Mouse (Mus musculus) neural tube, embryonic 14.5 days (tissue): ENCODE results near the gene Rinl. TPM values are rescaled to one million over a fixed set of nuclear protein-coding genes. Genes with fewer than 3 reads are reported as not detected.
A peak's percentile ranks its signal among the peaks of the same experiment; 100 is the strongest.

Experiments
- ATAC-seq: fragments of 200-750 bp; cut with Nextera tagmentation; 2 replicates; pipeline ENCODE4 v1.8.0; 2017; ENCODE audit warnings: low read depth, mild to moderate bottlenecking, moderate TSS enrichment, moderate library complexity
- H3K27ac ChIP-seq: fragments of 300-500 bp; sonication (generic); 2 replicates; pipeline ENCODE4 v1.5.1; 2014; ENCODE audit warnings: low read depth, mild to moderate bottlenecking, control low read depth, low read length, moderate library complexity, mixed read lengths
- H3K27me3 ChIP-seq: fragments of 300-500 bp; sonication (generic); 2 replicates; pipeline ENCODE4 v1.6.1; 2014; ENCODE audit warnings: low read length; ENCODE audit not compliant: control insufficient read depth, insufficient read depth
- H3K36me3 ChIP-seq: fragments of 300-500 bp; sonication (generic); 2 replicates; pipeline ENCODE4 v1.6.1; 2014; ENCODE audit warnings: low read length, mixed read lengths; ENCODE audit not compliant: control insufficient read depth, insufficient read depth
- H3K4me1 ChIP-seq: fragments of 300-500 bp; sonication (generic); 2 replicates; pipeline ENCODE4 v1.6.1; 2014; ENCODE audit warnings: low read length; ENCODE audit not compliant: control insufficient read depth, insufficient read depth
- H3K4me2 ChIP-seq: fragments of 300-500 bp; sonication (generic); 2 replicates; pipeline ENCODE4 v1.6.1; 2014; ENCODE audit warnings: mild to moderate bottlenecking, low read depth, low read length, control low read depth
- H3K4me3 ChIP-seq: fragments of 300-500 bp; sonication (generic); 2 replicates; pipeline ENCODE4 v1.5.1; 2014; ENCODE audit warnings: low read depth, low read length, control low read depth, mixed read lengths
- H3K9ac ChIP-seq: fragments of 300-500 bp; sonication (generic); replicated peaks from 2 replicates; pipeline ENCODE4 v1.6.1; 2014; ENCODE audit warnings: low read depth, mild to moderate bottlenecking, control low read depth, low read length, mixed read lengths
- H3K9me3 ChIP-seq: fragments of 300-500 bp; sonication (generic); 2 replicates; pipeline ENCODE4 v1.6.1; 2016; ENCODE audit warnings: low read length; ENCODE audit not compliant: control insufficient read depth
- WGBS: fragments of 180-500 bp; shearing (Covaris S2); extraction: QIAGEN DNeasy Blood & Tissue Kit; methylation state at CpG from one replicate; pipeline ENCODE4 v1.1.7; 2014; 5-methylcytosine and 5-hydroxymethylcytosine counted together
- polyA plus RNA-seq: library from polyadenylated mRNA; unstranded; fragments of >200 nt; fragmentation: Nextera tagmentation; extraction: Ambion mirVana; gene quantifications from 2 replicates; pipeline ENCODE4 v1.2.1, GENCODE M21; 2014

The Rinl gene
- polyA plus RNA-seq, 1 experiment from 2014 or later = 1.6 TPM

GRCm38 (mm10) chr7:28761907-28762306, 26.9 kb upstream of the Rinl start:
- no peaks in the 10 kb centered on the region for H3K9me3 ChIP-seq
- no peaks in the 10 kb centered on the region for H3K27me3 ChIP-seq
- H3K4me1 ChIP-seq = peaks cover 5% of the 10 kb centered on the region
- H3K4me2 ChIP-seq = no peak overlapping the region
- WGBS = 98% methylated on average over 9 of the region's 9 CpGs
- no peak overlapping the region for H3K27ac ChIP-seq
- ATAC-seq = no peak
- H3K9ac ChIP-seq = no peak overlapping the region
- H3K4me3 ChIP-seq = no peak overlapping the region
- H3K36me3 ChIP-seq = peaks cover 21% of the 10 kb centered on the region

GRCm38 (mm10) chr7:28765211-28765610, 23.6 kb upstream of the Rinl start:
- H3K4me3 ChIP-seq = peak overlapping the region; percentile 58; the same call in 1 of the 2 replicates
- no peak overlapping the region for H3K27ac ChIP-seq
- no peak for ATAC-seq
- peaks cover 8% of the 10 kb centered on the region for H3K36me3 ChIP-seq
- no peak overlapping the region for H3K9ac ChIP-seq
- H3K27me3 ChIP-seq = no peaks in the 10 kb centered on the region
- no peaks in the 10 kb centered on the region for H3K9me3 ChIP-seq
- H3K4me1 ChIP-seq = peaks cover 14% of the 10 kb centered on the region
- H3K4me2 ChIP-seq = peak overlapping the region; percentile 47
- 91% methylated on average over 6 of the region's 6 CpGs for WGBS

- Histone ChIP-seq H3K27me3 (no peaks in the 10 kb centered on the region), H3K9ac (peak within 1 kb of the TSS; percentile 77), H3K4me2 (peak within 1 kb of the TSS; percentile 71), H3K9me3 (no peaks in the 10 kb centered on the region), H3K27ac (no peak within 1 kb of the TSS), H3K4me3 (peak within 1 kb of the TSS; percentile 58), H3K36me3 (peaks cover 3% of the 10 kb centered on the region; the same call in 1 of the 2 replicates), H3K4me1 (peaks cover 14% of the 10 kb centered on the region)
- ATAC-seq = peak; percentile 98
- under 1% methylated on average over 45 of the region's 45 CpGs for WGBS
Observed at GRCm38 (mm10) chr7:28766173-28766879, 22.4 kb upstream of the Rinl start, which contains the start of gene Sirt2. Gene Sirt2 (plus strand): TSS chr7:28766735.

GRCm38 (mm10) chr7:28766910-28767309, 21.9 kb upstream of the Rinl start:
- peaks cover 14% of the 10 kb centered on the region for H3K4me1 ChIP-seq
- H3K9me3 ChIP-seq = no peaks in the 10 kb centered on the region
- peak overlapping the region; percentile 58 for H3K4me3 ChIP-seq
- H3K27ac ChIP-seq = no peak overlapping the region
- ATAC-seq = peak; percentile 9
- no peaks in the 10 kb centered on the region; the same call in 1 of the 2 replicates for H3K36me3 ChIP-seq
- H3K9ac ChIP-seq = peak overlapping the region; percentile 77
- H3K4me2 ChIP-seq = peak overlapping the region; percentile 71
- no peaks in the 10 kb centered on the region for H3K27me3 ChIP-seq
- 1% methylated on average over 14 of the region's 14 CpGs for WGBS

- no peak within 1 kb of the TSS for H3K27ac ChIP-seq
Observed at GRCm38 (mm10) chr7:28767462-28767965, 21.3 kb upstream of the Rinl start, which contains the start of gene Nfkbib. Gene Nfkbib (minus strand): TSS chr7:28767512.

GRCm38 (mm10) chr7:28769414-28769958, 19.3 kb upstream of the Rinl start:
- no peak overlapping the region for H3K27ac ChIP-seq
- no peak overlapping the region for H3K4me3 ChIP-seq
- H3K9ac ChIP-seq = no peak overlapping the region
- H3K4me2 ChIP-seq = no peak overlapping the region
- H3K36me3 ChIP-seq = peaks cover 4% of the 10 kb centered on the region
- 95% methylated on average over 9 of the region's 9 CpGs for WGBS
- H3K4me1 ChIP-seq = peaks cover 14% of the 10 kb centered on the region
- H3K27me3 ChIP-seq = no peaks in the 10 kb centered on the region
- H3K9me3 ChIP-seq = no peaks in the 10 kb centered on the region
- ATAC-seq = no peak

More at GRCm38 (mm10) chr7:28767462-28767965, 21.3 kb upstream of the Rinl start, which contains the start of gene Nfkbib:
- H3K9ac ChIP-seq = peak within 1 kb of the TSS; percentile 77
- H3K36me3 ChIP-seq = peaks cover 3% of the 10 kb centered on the region; the same call in 1 of the 2 replicates
- H3K9me3 ChIP-seq = no peaks in the 10 kb centered on the region
- no peaks in the 10 kb centered on the region for H3K27me3 ChIP-seq
- peak within 1 kb of the TSS; percentile 58 for H3K4me3 ChIP-seq
- peaks cover 14% of the 10 kb centered on the region for H3K4me1 ChIP-seq
- H3K4me2 ChIP-seq = peak within 1 kb of the TSS; percentile 71
- WGBS = 70% methylated on average over 7 of the region's 7 CpGs
- ATAC-seq = no peak

- no peak overlapping the region for H3K4me3 ChIP-seq
- H3K4me2 ChIP-seq = no peak overlapping the region
- H3K36me3 ChIP-seq = peaks cover 4% of the 10 kb centered on the region
- H3K27ac ChIP-seq = no peak overlapping the region
- no peaks in the 10 kb centered on the region for H3K9me3 ChIP-seq
- peaks cover 13% of the 10 kb centered on the region for H3K4me1 ChIP-seq
- ATAC-seq = no peak
- H3K27me3 ChIP-seq = no peaks in the 10 kb centered on the region
- 96% methylated on average over 3 of the region's 3 CpGs for WGBS
- no peak overlapping the region for H3K9ac ChIP-seq
Observed at GRCm38 (mm10) chr7:28770309-28770708, 18.5 kb upstream of the Rinl start.

- H3K9me3 ChIP-seq = no peaks in the 10 kb centered on the region
- no peak overlapping the region for H3K27ac ChIP-seq
- 94% methylated on average over 11 of the region's 11 CpGs for WGBS
- no peak for ATAC-seq
- H3K4me2 ChIP-seq = no peak overlapping the region
- H3K36me3 ChIP-seq = peaks cover 4% of the 10 kb centered on the region
- no peaks in the 10 kb centered on the region for H3K27me3 ChIP-seq
- peaks cover 9% of the 10 kb centered on the region for H3K4me1 ChIP-seq
- no peak overlapping the region for H3K4me3 ChIP-seq
- no peak overlapping the region for H3K9ac ChIP-seq
Observed at GRCm38 (mm10) chr7:28771867-28772266, 16.9 kb upstream of the Rinl start.

- no peak overlapping the region for H3K4me3 ChIP-seq
- no peaks in the 10 kb centered on the region for H3K4me1 ChIP-seq
- 79% methylated on average over 3 of the region's 3 CpGs for WGBS
- no peak overlapping the region for H3K4me2 ChIP-seq
- no peaks in the 10 kb centered on the region for H3K27me3 ChIP-seq
- no peak overlapping the region for H3K9ac ChIP-seq
- H3K36me3 ChIP-seq = peaks cover 4% of the 10 kb centered on the region
- H3K9me3 ChIP-seq = no peaks in the 10 kb centered on the region
- no peak overlapping the region for H3K27ac ChIP-seq
- ATAC-seq = no peak
Observed at GRCm38 (mm10) chr7:28773163-28773562, 15.6 kb upstream of the Rinl start.
